Mouse (Mus musculus): ENCODE measurements around the gene Klc3. TPM values are rescaled to one million over a fixed set of nuclear protein-coding genes. Genes with fewer than 3 reads are reported as not detected.

Klc3 gene
- polyA plus RNA-seq, 1 experiment: not detected

GRCm38 (mm10) chr7:19365376-19365775 lies 38.5 kb downstream of the Klc3 start:
- H3K27ac ChIP-seq (ENCODE audit: insufficient read depth, low read depth, low read length): no peak overlapping the region
- no peaks in the 10 kb centered on the region for H3K4me1 ChIP-seq (ENCODE audit: control insufficient read depth, insufficient read depth, low read length)
- TF ChIP-seq CTCF (IDR thresholded peaks at IDR 0.05; ENCODE audit: low read depth, low read length): no peak
- no peak overlapping the region for H3K4me3 ChIP-seq (ENCODE audit: insufficient read depth, low read length)

- no peak for TF ChIP-seq POLR2A (IDR thresholded peaks at IDR 0.05; ENCODE audit: borderline replicate concordance, low read depth, low read length)
- TF ChIP-seq CTCF (IDR thresholded peaks at IDR 0.05; ENCODE audit: low read depth, low read length): peak; percentile 67
- no peak overlapping the region for H3K4me3 ChIP-seq (ENCODE audit: insufficient read depth, low read length)
- H3K4me1 ChIP-seq (ENCODE audit: control insufficient read depth, insufficient read depth, low read length): no peaks in the 10 kb centered on the region
- H3K27ac ChIP-seq (ENCODE audit: insufficient read depth, low read depth, low read length): no peak overlapping the region
These were observed 40.0 kb downstream of the Klc3 start for GRCm38 (mm10) chr7:19363881-19364280.

- Histone ChIP-seq H3K4me3 (ENCODE audit: insufficient read depth, low read length) (no peak overlapping the region), H3K27ac (ENCODE audit: insufficient read depth, low read depth, low read length) (no peak overlapping the region), H3K4me1 (ENCODE audit: control insufficient read depth, insufficient read depth, low read length) (peaks cover 9% of the 10 kb centered on the region)
- no peak for TF ChIP-seq POLR2A (IDR thresholded peaks at IDR 0.05; ENCODE audit: borderline replicate concordance, low read depth, low read length)
- no peak for TF ChIP-seq CTCF (IDR thresholded peaks at IDR 0.05; ENCODE audit: low read depth, low read length)
These were observed 41.6 kb downstream of the Klc3 start for GRCm38 (mm10) chr7:19362276-19362675.

- Histone ChIP-seq H3K4me1 (ENCODE audit: control insufficient read depth, insufficient read depth, low read length) (peaks cover 14% of the 10 kb centered on the region), H3K27ac (ENCODE audit: insufficient read depth, low read depth, low read length) (no peak overlapping the region), H3K4me3 (ENCODE audit: insufficient read depth, low read length) (peak overlapping the region; percentile 75)
- TF ChIP-seq CTCF (IDR thresholded peaks at IDR 0.05; ENCODE audit: low read depth, low read length) (peak; percentile 96), POLR2A (IDR thresholded peaks at IDR 0.05; ENCODE audit: borderline replicate concordance, low read depth, low read length) (no peak)
These were observed 42.2 kb downstream of the Klc3 start for GRCm38 (mm10) chr7:19361720-19362119.

GRCm38 (mm10) chr7:19360944-19361343 lies 43.0 kb downstream of the Klc3 start:
- peaks cover 19% of the 10 kb centered on the region for H3K4me1 ChIP-seq (ENCODE audit: control insufficient read depth, insufficient read depth, low read length)

GRCm38 (mm10) chr7:19359892-19360641 lies 43.8 kb downstream of the Klc3 start:
- Histone ChIP-seq H3K4me1 (ENCODE audit: control insufficient read depth, insufficient read depth, low read length) (peaks cover 19% of the 10 kb centered on the region), H3K27ac (ENCODE audit: insufficient read depth, low read depth, low read length) (peak overlapping the region; percentile 72; the same call in 1 of the 2 replicates), H3K4me3 (ENCODE audit: insufficient read depth, low read length) (peak overlapping the region; percentile 75)
- no peak for TF ChIP-seq CTCF (IDR thresholded peaks at IDR 0.05; ENCODE audit: low read depth, low read length)
- no peak for TF ChIP-seq POLR2A (IDR thresholded peaks at IDR 0.05; ENCODE audit: borderline replicate concordance, low read depth, low read length)

More at GRCm38 (mm10) chr7:19360944-19361343, 43.0 kb downstream of the Klc3 start:
- Histone ChIP-seq H3K4me3 (ENCODE audit: insufficient read depth, low read length) (peak overlapping the region; percentile 75), H3K27ac (ENCODE audit: insufficient read depth, low read depth, low read length) (no peak overlapping the region)
- no peak for TF ChIP-seq CTCF (IDR thresholded peaks at IDR 0.05; ENCODE audit: low read depth, low read length)
- TF ChIP-seq POLR2A (IDR thresholded peaks at IDR 0.05; ENCODE audit: borderline replicate concordance, low read depth, low read length): no peak

- H3K4me3 ChIP-seq (ENCODE audit: insufficient read depth, low read length): peak within 1 kb of the TSS; percentile 75
- TF ChIP-seq POLR2A (IDR thresholded peaks at IDR 0.05; ENCODE audit: borderline replicate concordance, low read depth, low read length) (no peak), CTCF (IDR thresholded peaks at IDR 0.05; ENCODE audit: low read depth, low read length) (no peak)
- H3K4me1 ChIP-seq (ENCODE audit: control insufficient read depth, insufficient read depth, low read length): peaks cover 19% of the 10 kb centered on the region
- H3K27ac ChIP-seq (ENCODE audit: insufficient read depth, low read depth, low read length): peak within 1 kb of the TSS; percentile 72
These were observed 44.5 kb downstream of the Klc3 start, which contains the start of the genes Cd3eap and Ppp1r13l for GRCm38 (mm10) chr7:19359299-19359891. Cd3eap (minus strand) TSS chr7:19359483. Ppp1r13l (plus strand) TSS chr7:19359749.

GRCm38 (mm10) chr7:19358634-19359033 lies 45.3 kb downstream of the Klc3 start:
- Histone ChIP-seq H3K4me1 (ENCODE audit: control insufficient read depth, insufficient read depth, low read length) (peaks cover 19% of the 10 kb centered on the region), H3K4me3 (ENCODE audit: insufficient read depth, low read length) (peak overlapping the region; percentile 75), H3K27ac (ENCODE audit: insufficient read depth, low read depth, low read length) (peak overlapping the region; percentile 14; the same call in 1 of the 2 replicates)
- TF ChIP-seq CTCF (IDR thresholded peaks at IDR 0.05; ENCODE audit: low read depth, low read length): no peak
- TF ChIP-seq POLR2A (IDR thresholded peaks at IDR 0.05; ENCODE audit: borderline replicate concordance, low read depth, low read length): no peak

- H3K27ac ChIP-seq (ENCODE audit: insufficient read depth, low read depth, low read length): no peak overlapping the region
- H3K4me3 ChIP-seq (ENCODE audit: insufficient read depth, low read length): peak overlapping the region; percentile 75
- H3K4me1 ChIP-seq (ENCODE audit: control insufficient read depth, insufficient read depth, low read length): peaks cover 19% of the 10 kb centered on the region
- TF ChIP-seq CTCF (IDR thresholded peaks at IDR 0.05; ENCODE audit: low read depth, low read length) (no peak), POLR2A (IDR thresholded peaks at IDR 0.05; ENCODE audit: borderline replicate concordance, low read depth, low read length) (no peak)
These were observed 46.2 kb downstream of the Klc3 start for GRCm38 (mm10) chr7:19357381-19358375.
